Mouse (Mus musculus): ENCODE measurements around the gene Gm8011. TPM values are rescaled to one million over a fixed set of nuclear protein-coding genes. Genes with fewer than 3 reads are reported as not detected.
"Not testable (repeated sequence)": the region's sequence is repeated elsewhere in the genome, so short reads cannot be mapped to it uniquely, and the experiment has no call there.

The Gm8011 gene
- not detected in 2 replicates for polyA plus RNA-seq (2012; rRNA removed)

DNA sequence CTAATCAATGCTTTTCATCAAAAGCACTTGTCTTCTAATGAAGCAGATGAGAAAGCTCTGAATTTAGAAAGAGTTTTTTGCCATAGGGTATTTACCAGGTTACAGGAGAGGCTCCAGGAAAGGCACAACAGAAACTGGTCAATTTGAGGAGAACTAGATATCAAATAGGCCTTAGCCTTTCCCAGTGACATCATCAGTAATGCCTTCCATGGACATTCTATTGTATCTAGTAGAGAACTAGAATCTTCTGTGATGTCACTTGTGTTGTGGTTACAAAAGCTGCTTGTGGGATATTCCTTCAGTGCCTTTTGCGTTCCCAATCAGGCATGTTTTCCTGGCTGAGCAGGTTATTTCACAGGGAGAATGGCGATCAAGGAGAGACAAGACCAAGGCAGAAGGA lies at the start of gene Gm8011:
Gene Gm8011, plus strand, starts transcription at position 301 of the 400 bp plus-strand sequence.
- WGBS: 48% methylated on average over 2 of the region's 2 CpGs
- DNase-seq; H3K4me1 ChIP-seq (ENCODE audit: control insufficient read depth, insufficient read depth, low read length); H3K4me3 ChIP-seq (replicated peaks; ENCODE audit: extremely low read depth, low read depth, low read length): not testable (repeated sequence)

DNA sequence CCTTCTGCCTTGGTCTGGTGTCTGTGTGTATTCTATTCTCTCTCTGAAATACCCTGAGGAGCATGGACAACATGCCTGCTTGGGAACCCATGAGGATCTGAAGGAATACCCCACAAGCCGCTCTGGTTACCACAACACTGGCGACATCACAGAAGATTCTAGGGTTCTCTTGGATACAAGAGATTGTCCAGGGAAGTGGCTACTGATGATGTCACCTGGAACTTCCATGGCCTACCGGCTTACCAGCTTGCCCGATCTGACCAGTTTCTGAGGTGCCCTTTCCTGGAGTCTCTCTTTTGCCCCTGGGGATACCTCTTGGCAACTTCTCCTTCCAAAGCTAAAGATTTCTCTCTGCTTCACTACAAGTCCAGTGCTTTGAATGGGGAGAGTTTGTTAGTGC lies 24.1 kb upstream of the Gm8011 start, which contains the start of gene Gm8005:
Gene Gm8005, minus strand, starts transcription at position 101 of the 400 bp plus-strand sequence.
- not testable (repeated sequence) for H3K4me3 ChIP-seq (replicated peaks; ENCODE audit: extremely low read depth, low read depth, low read length); DNase-seq; H3K4me1 ChIP-seq (ENCODE audit: control insufficient read depth, insufficient read depth, low read length)
- WGBS: 90% methylated on average over 2 of the region's 4 CpGs

DNA sequence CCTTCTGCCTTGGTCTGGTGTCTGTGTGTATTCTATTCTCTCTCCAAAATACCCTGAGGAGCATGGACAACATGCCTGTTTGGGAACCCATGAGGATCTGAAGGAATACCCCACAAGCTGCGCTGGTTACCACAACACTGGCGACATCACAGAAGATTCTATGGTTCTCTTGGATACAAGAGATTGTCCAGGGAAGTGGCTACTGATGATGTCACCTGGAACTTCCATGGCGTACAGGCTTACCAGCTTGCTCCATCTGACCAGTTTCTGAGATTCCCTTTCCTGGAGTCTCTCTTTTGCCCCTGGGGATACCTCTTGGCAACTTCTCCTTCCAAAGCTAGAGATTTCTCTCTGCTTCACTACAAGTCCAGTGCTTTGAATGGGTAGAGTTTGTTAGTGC lies 38.6 kb downstream of the Gm8011 start, which contains the start of gene Gm8020:
Gene Gm8020, minus strand, starts transcription at position 101 of the 400 bp plus-strand sequence.
- DNase-seq; H3K4me3 ChIP-seq (replicated peaks; ENCODE audit: extremely low read depth, low read depth, low read length); H3K4me1 ChIP-seq (ENCODE audit: control insufficient read depth, insufficient read depth, low read length): not testable (repeated sequence)
- WGBS: 69% methylated on average over 2 of the region's 3 CpGs

Other genes starting within 250 kb of the Gm8011 start
- gene Gm17026, start 203.8 kb upstream of the Gm8011 start, polyA plus RNA-seq (2012; rRNA removed): not detected in 2 replicates
- gene Gm9611, start 166.5 kb upstream of the Gm8011 start, polyA plus RNA-seq (2012; rRNA removed): not detected in 2 replicates
- not detected in 2 replicates for gene Gm7995, start 153.7 kb upstream of the Gm8011 start, polyA plus RNA-seq (2012; rRNA removed)
- gene Gm8005, start 24.2 kb upstream of the Gm8011 start, polyA plus RNA-seq (2012; rRNA removed): not detected in 2 replicates
- not detected in 2 replicates for gene Gm8020, start 38.5 kb downstream of the Gm8011 start, polyA plus RNA-seq (2012; rRNA removed)
- gene Gm8024, start 60.4 kb downstream of the Gm8011 start, polyA plus RNA-seq (2012; rRNA removed): not detected in 2 replicates
- gene Gm17124, start 136.0 kb downstream of the Gm8011 start, polyA plus RNA-seq (2012; rRNA removed): not detected in 2 replicates
- gene Gm3633, start 178.0 kb downstream of the Gm8011 start, polyA plus RNA-seq (2012; rRNA removed): not detected in 2 replicates
- not detected in 2 replicates for gene Gm10378, start 192.1 kb downstream of the Gm8011 start, polyA plus RNA-seq (2012; rRNA removed)